Mouse (Mus musculus): ENCODE results near the gene Rtkn.

Gene Rtkn

GRCm38 (mm10) chr6:83138056-83138455 lies 2.8 kb downstream of the Rtkn start:
- WGBS = 12% methylated on average over 11 of the region's 11 CpGs

- WGBS = 78% methylated on average over 8 of the region's 8 CpGs
Observed at GRCm38 (mm10) chr6:83140044-83140443, 4.8 kb downstream of the Rtkn start.

GRCm38 (mm10) chr6:83141636-83142035 lies 6.4 kb downstream of the Rtkn start:
- WGBS = 35% methylated on average over 4 of the region's 4 CpGs

- 4% methylated on average over 41 of the region's 41 CpGs for WGBS
Observed at GRCm38 (mm10) chr6:83142211-83142731, 7.0 kb downstream of the Rtkn start.

- 41% methylated on average over 11 of the region's 11 CpGs for WGBS
Observed at GRCm38 (mm10) chr6:83142886-83143285, 7.6 kb downstream of the Rtkn start.

GRCm38 (mm10) chr6:83145209-83145608 lies 9.9 kb downstream of the Rtkn start:
- WGBS = 26% methylated on average over 2 of the region's 2 CpGs

- WGBS = 48% methylated on average over 9 of the region's 9 CpGs
Observed at GRCm38 (mm10) chr6:83145805-83146204, 10.5 kb downstream of the Rtkn start.

- 74% methylated on average over 7 of the region's 7 CpGs for WGBS
Observed at GRCm38 (mm10) chr6:83147280-83147679, 12.0 kb downstream of the Rtkn start.

GRCm38 (mm10) chr6:83151721-83152120 lies 16.5 kb downstream of the Rtkn start:
- 52% methylated on average over 8 of the region's 8 CpGs for WGBS

- WGBS = 90% methylated on average over 12 of the region's 12 CpGs
Observed at GRCm38 (mm10) chr6:83153038-83153437, 17.8 kb downstream of the Rtkn start.

GRCm38 (mm10) chr6:83153485-83153884 lies 18.2 kb downstream of the Rtkn start:
- 74% methylated on average over 5 of the region's 5 CpGs for WGBS

- WGBS = 10% methylated on average over 23 of the region's 23 CpGs
Observed at GRCm38 (mm10) chr6:83155552-83156238, 20.4 kb downstream of the Rtkn start.

- 1% methylated on average over 32 of the region's 32 CpGs for WGBS
Observed at GRCm38 (mm10) chr6:83156259-83156684, 21.0 kb downstream of the Rtkn start, which contains the start of the genes Wdr54 and 1700003E16Rik. Gene Wdr54 (minus strand): TSS chr6:83156397. Gene 1700003E16Rik (plus strand): TSS chr6:83156404.

- WGBS = 19% methylated on average over 3 of the region's 3 CpGs
Observed at GRCm38 (mm10) chr6:83159456-83159855, 24.2 kb downstream of the Rtkn start.

GRCm38 (mm10) chr6:83161442-83161841 lies 26.2 kb downstream of the Rtkn start:
- 54% methylated on average over 19 of the region's 19 CpGs for WGBS

- 27% methylated on average over 49 of the region's 49 CpGs for WGBS
Observed at GRCm38 (mm10) chr6:83161921-83162641, 26.8 kb downstream of the Rtkn start.

GRCm38 (mm10) chr6:83162701-83163100 lies 27.4 kb downstream of the Rtkn start:
- WGBS = 5% methylated on average over 8 of the region's 8 CpGs

GRCm38 (mm10) chr6:83165026-83165606 lies 29.9 kb downstream of the Rtkn start:
- WGBS = 2% methylated on average over 6 of the region's 6 CpGs

- WGBS = under 1% methylated on average over 58 of the region's 58 CpGs
Observed at GRCm38 (mm10) chr6:83165607-83166242, 30.5 kb downstream of the Rtkn start, which contains the start of gene Dctn1. Gene Dctn1 (plus strand): TSS chr6:83165920.

GRCm38 (mm10) chr6:83166243-83166630 lies 31.0 kb downstream of the Rtkn start:
- 0% methylated on average over 12 of the region's 12 CpGs for WGBS

- 49% methylated on average over 5 of the region's 5 CpGs for WGBS
Observed at GRCm38 (mm10) chr6:83169872-83170271, 34.6 kb downstream of the Rtkn start.

- 24% methylated on average over 5 of the region's 5 CpGs for WGBS
Observed at GRCm38 (mm10) chr6:83171063-83171462, 35.8 kb downstream of the Rtkn start.
